Mouse (Mus musculus): ENCODE data around the gene Tmc2.
A peak's percentile ranks its signal among the peaks of the same experiment; 100 is the strongest.

Tmc2 gene

GRCm38 (mm10) chr2:130207376-130207775 is 12.4 kb downstream of the Tmc2 start:
- TF ChIP-seq CTCF (conservative IDR thresholded peaks at IDR 0.05; ENCODE audit: low read length): no peak
- no peak for TF ChIP-seq POU5F1 (IDR thresholded peaks at IDR 0.05; ENCODE audit: borderline replicate concordance, low read length)
- no peak for TF ChIP-seq NANOG (IDR thresholded peaks at IDR 0.05; ENCODE audit: borderline replicate concordance, low read length)
- Histone ChIP-seq H3K36me3 (ENCODE audit: insufficient read depth, low read length) (no peaks in the 10 kb centered on the region), H3K4me3 (replicated peaks; ENCODE audit: low read length) (no peak overlapping the region), H3K4me1 (replicated peaks; ENCODE audit: low read depth, low read length) (0 out of 2 replicates have a peak, but pooled peaks cover 3% of the 10 kb centered on the region), H3K9me3 (ENCODE audit: low read length) (no peaks in the 10 kb centered on the region), H3K27me3 (ENCODE audit: insufficient read depth, low read length) (no peaks in the 10 kb centered on the region)

- Histone ChIP-seq H3K4me1 (replicated peaks; ENCODE audit: low read depth, low read length) (0 out of 2 replicates have a peak, but pooled peaks cover 3% of the 10 kb centered on the region), H3K36me3 (ENCODE audit: insufficient read depth, low read length) (no peaks in the 10 kb centered on the region), H3K9me3 (ENCODE audit: low read length) (no peaks in the 10 kb centered on the region), H3K4me3 (replicated peaks; ENCODE audit: low read length) (no peak overlapping the region), H3K27me3 (ENCODE audit: insufficient read depth, low read length) (no peaks in the 10 kb centered on the region)
- TF ChIP-seq POU5F1 (IDR thresholded peaks at IDR 0.05; ENCODE audit: borderline replicate concordance, low read length): no peak
- no peak for TF ChIP-seq CTCF (conservative IDR thresholded peaks at IDR 0.05; ENCODE audit: low read length)
- no peak for TF ChIP-seq NANOG (IDR thresholded peaks at IDR 0.05; ENCODE audit: borderline replicate concordance, low read length)
Observed at GRCm38 (mm10) chr2:130207996-130208395, 13.0 kb downstream of the Tmc2 start.

GRCm38 (mm10) chr2:130209636-130210035 is 14.6 kb downstream of the Tmc2 start:
- no peaks in the 10 kb centered on the region for H3K27me3 ChIP-seq (ENCODE audit: insufficient read depth, low read length)
- TF ChIP-seq NANOG (IDR thresholded peaks at IDR 0.05; ENCODE audit: borderline replicate concordance, low read length) (no peak), CTCF (conservative IDR thresholded peaks at IDR 0.05; ENCODE audit: low read length) (no peak), POU5F1 (IDR thresholded peaks at IDR 0.05; ENCODE audit: borderline replicate concordance, low read length) (no peak)
- H3K36me3 ChIP-seq (ENCODE audit: insufficient read depth, low read length): no peaks in the 10 kb centered on the region
- H3K4me1 ChIP-seq (replicated peaks; ENCODE audit: low read depth, low read length): 0 out of 2 replicates have a peak, but pooled peaks cover 3% of the 10 kb centered on the region
- H3K9me3 ChIP-seq (ENCODE audit: low read length): no peaks in the 10 kb centered on the region
- H3K4me3 ChIP-seq (replicated peaks; ENCODE audit: low read length): no peak overlapping the region

- H3K27me3 ChIP-seq (ENCODE audit: insufficient read depth, low read length): no peaks in the 10 kb centered on the region
- H3K9me3 ChIP-seq (ENCODE audit: low read length): no peaks in the 10 kb centered on the region
- H3K4me1 ChIP-seq (replicated peaks; ENCODE audit: low read depth, low read length): 0 out of 2 replicates have a peak, but pooled peaks cover 3% of the 10 kb centered on the region
- TF ChIP-seq NANOG (IDR thresholded peaks at IDR 0.05; ENCODE audit: borderline replicate concordance, low read length) (no peak), POU5F1 (IDR thresholded peaks at IDR 0.05; ENCODE audit: borderline replicate concordance, low read length) (no peak), CTCF (conservative IDR thresholded peaks at IDR 0.05; ENCODE audit: low read length) (no peak)
- H3K4me3 ChIP-seq (replicated peaks; ENCODE audit: low read length): no peak overlapping the region
- no peaks in the 10 kb centered on the region for H3K36me3 ChIP-seq (ENCODE audit: insufficient read depth, low read length)
Observed at GRCm38 (mm10) chr2:130211581-130211980, 16.6 kb downstream of the Tmc2 start.

- Histone ChIP-seq H3K9me3 (ENCODE audit: low read length) (no peaks in the 10 kb centered on the region), H3K4me3 (replicated peaks; ENCODE audit: low read length) (no peak overlapping the region)
Observed at GRCm38 (mm10) chr2:130246912-130247311, 51.9 kb downstream of the Tmc2 start.

GRCm38 (mm10) chr2:130248226-130248625 is 53.2 kb downstream of the Tmc2 start:
- H3K9me3 ChIP-seq (ENCODE audit: low read length): no peaks in the 10 kb centered on the region
- no peak for TF ChIP-seq NANOG (IDR thresholded peaks at IDR 0.05; ENCODE audit: borderline replicate concordance, low read length)
- no peak for TF ChIP-seq CTCF (conservative IDR thresholded peaks at IDR 0.05; ENCODE audit: low read length)
- no peak for TF ChIP-seq POU5F1 (IDR thresholded peaks at IDR 0.05; ENCODE audit: borderline replicate concordance, low read length)

More at GRCm38 (mm10) chr2:130246912-130247311, 51.9 kb downstream of the Tmc2 start:
- peaks cover 4% of the 10 kb centered on the region; the same call in 1 of the 2 replicates for H3K4me1 ChIP-seq (replicated peaks; ENCODE audit: low read depth, low read length)
- TF ChIP-seq NANOG (IDR thresholded peaks at IDR 0.05; ENCODE audit: borderline replicate concordance, low read length) (no peak), CTCF (conservative IDR thresholded peaks at IDR 0.05; ENCODE audit: low read length) (peak; percentile 46)
- no peaks in the 10 kb centered on the region for H3K36me3 ChIP-seq (ENCODE audit: insufficient read depth, low read length)
- no peaks in the 10 kb centered on the region; the same call in 1 of the 2 replicates for H3K27me3 ChIP-seq (ENCODE audit: insufficient read depth, low read length)

GRCm38 (mm10) chr2:130256762-130257161 is 61.8 kb downstream of the Tmc2 start:
- Histone ChIP-seq H3K4me1 (replicated peaks; ENCODE audit: low read depth, low read length) (no peaks in the 10 kb centered on the region), H3K27me3 (ENCODE audit: insufficient read depth, low read length) (no peaks in the 10 kb centered on the region; the same call in 1 of the 2 replicates), H3K4me3 (replicated peaks; ENCODE audit: low read length) (no peak overlapping the region), H3K36me3 (ENCODE audit: insufficient read depth, low read length) (no peaks in the 10 kb centered on the region), H3K9me3 (ENCODE audit: low read length) (no peaks in the 10 kb centered on the region)
- TF ChIP-seq NANOG (IDR thresholded peaks at IDR 0.05; ENCODE audit: borderline replicate concordance, low read length) (no peak), CTCF (conservative IDR thresholded peaks at IDR 0.05; ENCODE audit: low read length) (no peak), POU5F1 (IDR thresholded peaks at IDR 0.05; ENCODE audit: borderline replicate concordance, low read length) (no peak)

More at GRCm38 (mm10) chr2:130248226-130248625, 53.2 kb downstream of the Tmc2 start:
- Histone ChIP-seq H3K4me3 (replicated peaks; ENCODE audit: low read length) (no peak overlapping the region), H3K36me3 (ENCODE audit: insufficient read depth, low read length) (no peaks in the 10 kb centered on the region), H3K4me1 (replicated peaks; ENCODE audit: low read depth, low read length) (peaks cover 4% of the 10 kb centered on the region; the same call in 1 of the 2 replicates), H3K27me3 (ENCODE audit: insufficient read depth, low read length) (no peaks in the 10 kb centered on the region; the same call in 1 of the 2 replicates)

- Histone ChIP-seq H3K4me1 (replicated peaks; ENCODE audit: low read depth, low read length) (no peaks in the 10 kb centered on the region; the same call in 1 of the 2 replicates), H3K9me3 (ENCODE audit: low read length) (no peaks in the 10 kb centered on the region), H3K36me3 (ENCODE audit: insufficient read depth, low read length) (no peaks in the 10 kb centered on the region), H3K4me3 (replicated peaks; ENCODE audit: low read length) (no peak overlapping the region), H3K27me3 (ENCODE audit: insufficient read depth, low read length) (no peaks in the 10 kb centered on the region; the same call in 1 of the 2 replicates)
- TF ChIP-seq POU5F1 (IDR thresholded peaks at IDR 0.05; ENCODE audit: borderline replicate concordance, low read length): no peak
- TF ChIP-seq NANOG (IDR thresholded peaks at IDR 0.05; ENCODE audit: borderline replicate concordance, low read length): no peak
- TF ChIP-seq CTCF (conservative IDR thresholded peaks at IDR 0.05; ENCODE audit: low read length): no peak
Observed at GRCm38 (mm10) chr2:130260822-130261221, 65.8 kb downstream of the Tmc2 start.

GRCm38 (mm10) chr2:130261914-130262313 is 66.9 kb downstream of the Tmc2 start:
- no peaks in the 10 kb centered on the region for H3K9me3 ChIP-seq (ENCODE audit: low read length)
- TF ChIP-seq CTCF (conservative IDR thresholded peaks at IDR 0.05; ENCODE audit: low read length) (no peak), POU5F1 (IDR thresholded peaks at IDR 0.05; ENCODE audit: borderline replicate concordance, low read length) (no peak), NANOG (IDR thresholded peaks at IDR 0.05; ENCODE audit: borderline replicate concordance, low read length) (no peak)
- no peaks in the 10 kb centered on the region for H3K36me3 ChIP-seq (ENCODE audit: insufficient read depth, low read length)
- no peaks in the 10 kb centered on the region; the same call in 1 of the 2 replicates for H3K4me1 ChIP-seq (replicated peaks; ENCODE audit: low read depth, low read length)
- no peak overlapping the region for H3K4me3 ChIP-seq (replicated peaks; ENCODE audit: low read length)
- no peaks in the 10 kb centered on the region; the same call in 1 of the 2 replicates for H3K27me3 ChIP-seq (ENCODE audit: insufficient read depth, low read length)

All from E14TG2a.4 (cell line).